Mouse (Mus musculus): ENCODE results near the gene Esyt1. TPM values are rescaled to one million over a fixed set of nuclear protein-coding genes. Genes with fewer than 3 reads are reported as not detected.

The Esyt1 gene
- total RNA-seq (2023): 100 to 1,000 TPM; 256 to 263 TPM

DNA sequence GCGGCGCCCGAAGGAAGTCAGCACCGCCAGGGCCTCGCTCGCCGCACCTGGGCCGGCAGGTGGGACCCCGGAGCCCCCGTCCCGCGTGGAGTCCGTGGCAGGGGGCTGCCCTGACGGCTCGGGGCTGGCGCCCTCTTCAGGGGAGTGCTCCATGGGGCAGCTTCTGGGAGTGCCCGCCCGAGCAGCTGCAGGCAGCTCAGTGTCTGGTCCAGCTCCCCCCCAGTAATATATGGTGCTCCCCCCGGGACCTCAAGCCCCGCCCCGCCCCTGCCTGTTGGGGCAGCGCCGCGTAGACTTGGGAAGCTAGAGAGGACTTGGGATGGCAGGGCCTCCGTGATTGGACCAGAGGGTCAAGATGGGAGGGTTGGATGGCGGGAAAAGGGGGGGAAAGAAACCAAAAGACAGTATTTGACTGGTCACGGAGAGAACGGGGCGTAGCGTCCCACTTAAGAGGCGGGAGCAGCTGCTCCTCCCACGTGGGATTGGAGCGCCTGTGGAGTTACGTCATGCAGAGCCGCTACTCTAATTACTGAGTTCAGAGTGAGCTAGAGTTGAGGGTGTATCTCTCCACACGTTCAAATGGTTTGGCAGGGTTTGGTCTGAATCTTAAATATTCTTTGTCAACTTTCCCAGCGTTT, at the start of gene Esyt1:
Esyt1 (minus strand) TSS at position 201 of the 638 bp plus-strand sequence.

DNA sequence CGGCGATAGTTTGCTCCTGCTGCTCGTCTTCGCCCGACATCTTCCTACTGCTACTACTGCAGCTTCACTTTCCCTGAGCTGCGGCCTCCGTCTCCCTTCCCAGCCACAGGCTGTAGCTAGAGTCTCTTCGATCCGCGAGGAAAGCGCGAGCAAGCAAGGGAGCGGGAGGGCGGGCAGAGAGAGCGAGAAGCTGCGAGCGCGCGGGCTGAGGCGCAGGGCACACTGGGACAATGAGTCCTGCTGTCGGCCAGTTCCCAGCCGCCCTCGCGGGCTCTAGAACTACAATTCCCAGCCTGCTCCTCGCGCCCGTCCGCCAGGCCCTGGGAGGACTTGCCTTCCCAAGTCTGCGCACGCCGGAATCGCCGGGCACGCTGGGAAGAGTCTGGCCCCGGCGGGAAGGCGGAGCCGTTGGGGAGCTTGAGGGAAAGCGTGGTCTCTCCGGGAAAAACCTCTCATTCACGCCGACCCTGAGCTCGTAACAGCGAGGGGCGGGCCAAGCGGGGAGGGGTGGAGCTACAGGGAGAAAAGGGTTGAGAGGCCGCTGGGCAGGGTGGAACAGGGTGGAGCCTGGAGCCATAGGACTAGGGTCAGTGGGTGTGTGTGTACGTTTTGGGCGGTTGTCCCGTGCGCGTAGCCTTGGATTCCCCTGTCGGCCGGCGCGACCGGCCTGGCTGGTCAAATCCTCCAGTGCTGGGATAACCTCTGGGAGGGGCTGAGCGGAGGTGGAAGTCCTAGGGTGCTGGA, 40.3 kb upstream of the Esyt1 start, which contains the start of gene Pa2g4:
Pa2g4 (minus strand) TSS at position 200 of the 744 bp plus-strand sequence.

DNA sequence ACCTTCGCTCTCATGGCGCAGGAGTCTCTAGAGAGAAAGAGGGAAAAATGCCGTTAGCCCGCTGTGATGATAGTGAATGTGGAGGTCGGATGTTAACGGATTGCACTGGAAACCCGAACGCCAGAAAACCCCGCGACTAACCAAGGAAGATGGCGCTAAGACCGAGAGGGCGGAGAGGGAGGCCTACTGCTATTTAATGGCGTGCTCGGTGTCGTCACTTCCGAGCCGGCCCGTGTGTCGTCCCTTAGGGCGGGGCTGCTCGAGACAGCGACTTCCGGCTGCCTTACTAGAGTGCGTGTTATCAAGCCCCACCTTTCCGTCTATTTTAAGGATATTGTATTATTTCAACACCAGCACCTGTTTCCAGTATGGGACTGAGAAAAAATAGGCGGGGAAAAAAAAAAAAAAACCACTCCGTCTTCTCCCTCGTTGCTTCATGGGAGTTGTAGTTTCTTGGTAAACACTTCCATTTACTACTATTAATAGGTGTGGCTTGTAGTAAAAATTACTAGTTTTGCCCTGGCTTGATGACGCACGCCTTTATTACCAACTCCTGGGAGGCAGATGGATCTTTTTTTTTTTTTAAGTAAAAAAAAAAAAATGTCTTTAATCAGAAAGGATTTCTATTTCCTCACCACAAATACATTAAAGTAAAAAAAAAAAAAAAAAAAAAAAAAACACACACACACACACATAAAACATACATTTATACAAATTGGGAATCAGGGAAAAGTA, 23.4 kb upstream of the Esyt1 start, which contains the start of gene Rpl41:
Rpl41 (minus strand) TSS at position 359 of the 735 bp plus-strand sequence.

DNA sequence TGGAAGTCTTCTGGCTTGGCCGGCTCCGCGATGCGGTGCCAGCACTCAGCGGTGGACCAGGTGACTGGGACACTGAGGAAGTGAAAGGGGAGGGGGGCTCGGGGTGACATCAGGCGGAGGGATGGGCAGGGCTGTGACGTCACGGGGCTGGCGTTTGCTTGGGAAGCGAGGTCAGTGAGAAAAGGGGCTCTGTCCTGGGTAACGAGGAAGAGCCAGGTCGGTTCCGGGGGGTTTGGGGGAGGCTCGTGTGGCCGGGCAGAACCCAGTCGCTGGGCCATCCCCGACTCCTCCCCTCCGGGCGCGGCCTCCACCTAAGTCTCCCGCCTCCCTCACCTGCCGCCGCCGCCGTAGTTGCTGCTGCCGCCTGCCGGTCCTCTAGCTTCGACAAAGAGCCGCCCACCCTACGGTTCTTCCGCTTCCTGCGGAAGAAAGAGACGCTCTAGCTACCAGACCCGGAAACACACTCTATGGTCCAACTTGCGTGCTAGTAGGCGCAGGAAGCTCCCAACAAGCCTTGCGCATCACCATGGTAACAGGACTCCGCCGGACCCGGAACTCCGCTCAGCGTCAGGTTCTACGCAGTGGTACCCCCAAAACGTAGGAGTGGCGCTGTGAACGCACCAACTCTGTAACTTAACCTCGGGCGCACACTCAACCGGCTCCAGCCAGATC, 21.8 kb upstream of the Esyt1 start, which contains the start of gene Zc3h10:
Zc3h10 (minus strand) TSS at position 414 of the 672 bp plus-strand sequence.

DNA sequence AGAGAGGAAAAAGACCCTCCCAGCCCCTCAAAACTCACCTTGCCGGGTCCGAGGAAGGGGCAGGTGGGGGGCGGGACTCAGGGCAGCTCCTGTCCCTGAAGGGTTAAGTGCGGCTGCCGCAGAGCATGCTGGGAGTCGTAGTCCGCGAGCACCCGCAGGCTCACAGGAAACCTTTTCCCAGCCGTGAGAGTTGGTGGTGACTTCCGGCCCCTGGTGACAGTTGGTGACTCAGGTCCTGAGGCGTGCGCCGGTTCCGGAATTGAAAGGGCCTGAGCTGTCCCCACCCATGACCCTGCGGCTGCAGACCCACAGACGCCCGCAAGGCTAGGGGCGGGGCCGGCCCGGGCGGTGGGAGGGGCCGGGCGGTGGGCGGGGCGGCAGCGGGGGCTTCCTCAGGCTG, 27.1 kb downstream of the Esyt1 start, which contains the start of gene Myl6b:
Myl6b (minus strand) TSS at position 96 of the 400 bp plus-strand sequence.

DNA sequence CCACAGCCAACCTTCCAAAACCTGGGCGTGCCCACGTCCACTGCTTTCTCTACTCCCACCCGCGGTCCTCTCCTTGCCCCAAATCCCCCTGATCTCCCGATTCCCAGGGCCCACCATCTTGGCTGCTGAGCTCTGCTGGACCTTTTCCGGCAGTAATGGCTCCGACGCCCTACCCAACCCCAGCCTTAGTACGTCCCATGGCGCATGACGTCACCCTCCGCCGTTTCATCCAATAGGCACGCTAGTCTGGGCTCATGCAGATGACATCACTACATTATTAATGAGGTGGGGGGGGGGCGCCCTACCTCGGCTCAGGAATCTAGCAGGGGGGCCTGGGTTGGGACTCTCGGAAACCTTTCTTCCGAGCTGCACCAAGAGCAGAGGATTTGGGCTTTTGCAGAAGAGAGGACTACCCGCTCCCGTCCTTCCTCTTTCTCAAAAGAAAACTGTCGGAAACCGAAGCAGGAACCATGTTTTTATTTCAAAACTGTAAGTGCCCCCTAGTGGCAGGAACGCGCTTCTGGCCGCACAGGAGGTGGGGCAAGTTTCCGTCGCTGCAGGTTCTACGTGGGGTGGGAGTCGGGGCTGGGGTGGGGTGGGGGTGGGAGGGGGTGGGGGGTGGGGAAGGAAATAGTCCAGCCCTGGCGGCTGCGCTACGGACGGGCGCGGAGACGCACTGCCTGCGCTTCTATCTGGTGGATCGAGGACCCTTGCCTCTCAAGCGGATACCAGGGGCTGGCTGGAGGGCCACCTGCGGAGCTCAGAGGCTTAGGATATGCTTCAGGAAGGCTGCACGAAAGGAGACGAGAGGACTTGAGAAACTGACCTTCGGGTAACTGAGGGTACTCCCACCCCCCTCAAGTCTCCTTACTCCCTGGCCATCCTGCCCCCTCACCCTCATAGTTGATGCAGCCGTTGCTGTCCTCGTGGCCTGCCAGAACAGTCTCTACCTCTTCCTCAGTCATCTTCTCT, 31.7 kb downstream of the Esyt1 start, which contains the start of gene Myl6:
Myl6 (minus strand) TSS at position 451 of the 972 bp plus-strand sequence.

Other genes starting within 250 kb of the Esyt1 start
- not detected for gene Il23a, start 227.1 kb downstream of the Esyt1 start, total RNA-seq (2023)
- 10 to 100 TPM; 64.1 to 67.9 TPM for gene Pan2, start 222.5 kb downstream of the Esyt1 start, total RNA-seq (2023)
- 10 to 100 TPM; 26.6 to 30.1 TPM for gene Cnpy2, start 203.4 kb downstream of the Esyt1 start, total RNA-seq (2023)
- gene Cs, start 188.1 kb downstream of the Esyt1 start, total RNA-seq (2023): 100 to 1,000 TPM; 108 to 111 TPM
- 10 to 100 TPM; 39.6 to 39.7 TPM for gene Coq10a, start 156.9 kb downstream of the Esyt1 start, total RNA-seq (2023)
- gene Ankrd52, start 148.8 kb downstream of the Esyt1 start, total RNA-seq (2023): 10 to 100 TPM; 74.5 to 79.2 TPM
- gene Slc39a5, start 124.6 kb downstream of the Esyt1 start, total RNA-seq (2023): not detected
- 10 to 100 TPM; 47.3 to 50.6 TPM for gene Nabp2, start 114.4 kb downstream of the Esyt1 start, total RNA-seq (2023)
- gene Rnf41, start 114.2 kb downstream of the Esyt1 start, total RNA-seq (2023): 10 to 100 TPM; 70.9 to 76.8 TPM
- 100 to 1,000 TPM; 167 to 179 TPM for gene Smarcc2, start 66.6 kb downstream of the Esyt1 start, total RNA-seq (2023)
- gene Myl6, start 31.7 kb downstream of the Esyt1 start, total RNA-seq (2023): 100 to 1,000 TPM; 532 to 547 TPM
- gene Myl6b, start 27.2 kb downstream of the Esyt1 start, total RNA-seq (2023): 1 to 10 TPM in 1 of 2 experiments, not detected in 1; 1.0 TPM
- gene Zc3h10, start 21.9 kb upstream of the Esyt1 start, total RNA-seq (2023): 10 to 100 TPM; 64.2 to 67.6 TPM
- gene Rpl41, start 23.4 kb upstream of the Esyt1 start, total RNA-seq (2023): 1,000 to 10,000 TPM; 3,633 to 3,680 TPM
- 10 to 100 TPM; 83.0 to 90.6 TPM for gene Pa2g4, start 40.1 kb upstream of the Esyt1 start, total RNA-seq (2023)
- 1 to 10 TPM; 1.2 to 1.3 TPM for gene Erbb3, start 63.8 kb upstream of the Esyt1 start, total RNA-seq (2023)
- 1,000 to 10,000 TPM; 1,119 to 1,137 TPM for gene Rps26, start 100.9 kb upstream of the Esyt1 start, total RNA-seq (2023)
- under 1 TPM in 1 of 2 experiments, not detected in 1; 0.32 TPM for gene Ikzf4, start 120.1 kb upstream of the Esyt1 start, total RNA-seq (2023)
- gene Suox, start 148.2 kb upstream of the Esyt1 start, total RNA-seq (2023): 10 to 100 TPM in 1 of 2 experiments, 1 to 10 TPM in 1; 8.6 to 10.1 TPM
- 10 to 100 TPM; 71.4 to 72.8 TPM for gene Rab5b, start 170.4 kb upstream of the Esyt1 start, total RNA-seq (2023)
- gene Pmel, start 178.3 kb upstream of the Esyt1 start, total RNA-seq (2023): 1 to 10 TPM in 1 of 2 experiments, under 1 TPM in 1; 0.87 to 1.2 TPM
- 10 to 100 TPM; 56.7 to 61.7 TPM for gene Cdk2, start 179.2 kb upstream of the Esyt1 start, total RNA-seq (2023)
- 100 to 1,000 TPM; 188 to 201 TPM for gene Dgka, start 219.0 kb upstream of the Esyt1 start, total RNA-seq (2023)
- gene Pym1, start 222.0 kb upstream of the Esyt1 start, total RNA-seq (2023): 10 to 100 TPM; 46.2 to 59.0 TPM